Mouse (Mus musculus): ENCODE measurements around the gene Bag5.

GRCm38 (mm10) chr12:111671431-111671902, 41.6 kb downstream of the Bag5 start:
- no peak for TF ChIP-seq EP300 (IDR thresholded peaks at IDR 0.05; ENCODE audit: low read depth)
- no peak for TF ChIP-seq CTCF (IDR thresholded peaks at IDR 0.05; ENCODE audit: low read depth)

All from liver, postnatal 0 days (tissue).